Mouse (Mus musculus): ENCODE results near the gene Myo1e.

GRCm38 (mm10) chr9:70209296-70210049 lies 2.3 kb downstream of the Myo1e start:
- TF ChIP-seq EP300 (optimal IDR thresholded peaks at IDR 0.05), result no peak
- TF ChIP-seq CTCF (IDR thresholded peaks at IDR 0.05; ENCODE audit: low read depth), result 0 out of 2 replicates have a peak, but pooled peaks have one; percentile 5

Data from stomach, postnatal 0 days (tissue).